Mouse (Mus musculus) liver, adult 2 months (tissue): ENCODE measurements around the gene Med9.

Experiments used
- CTCF ChIP-seq: fragments of 200-500 bp; IDR thresholded peaks from 2 replicates; pipeline ENCODE4 v1.5.1; 2011; ENCODE audit warnings: low read depth, low read length, control low read depth
- POLR2A ChIP-seq: fragments of 200-500 bp; IDR thresholded peaks from 2 replicates; pipeline ENCODE4 v1.6.1; 2011; ENCODE audit warnings: low read length, control low read depth; ENCODE audit not compliant: insufficient read depth; ENCODE audit errors: extremely low read depth

GRCm38 (mm10) chr11:59963364-59964162 lies 15.6 kb downstream of the Med9 start:
- TF ChIP-seq CTCF: no peak
- TF ChIP-seq POLR2A: no peak
